Mouse (Mus musculus): ENCODE data around the gene Mthfr.

DNA sequence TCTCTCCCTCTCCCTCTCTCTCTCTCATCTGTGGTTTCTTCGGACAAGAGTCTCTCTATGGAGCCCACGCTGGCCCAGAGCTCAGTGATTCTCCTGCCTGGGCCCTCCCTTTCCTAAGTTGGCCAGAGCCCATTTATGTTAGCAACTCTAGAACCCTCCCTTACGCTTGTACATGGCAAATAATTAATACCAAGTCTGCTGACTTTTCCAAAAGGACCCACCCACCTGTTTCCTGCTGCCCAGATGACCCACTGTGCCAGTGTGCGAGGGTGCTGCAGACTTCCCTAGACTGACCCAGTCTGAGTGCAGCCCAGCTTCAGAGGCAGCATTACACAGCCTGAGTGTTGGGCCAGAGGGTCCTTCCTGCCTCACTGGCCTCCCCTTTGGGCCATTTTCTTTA, 26.7 kb upstream of the Mthfr start:
- TF ChIP-seq CTCF (IDR thresholded peaks at IDR 0.05; ENCODE audit: low read depth) = no peak
- no peak for TF ChIP-seq EP300 (IDR thresholded peaks at IDR 0.05; ENCODE audit: low read depth)

Data from liver, postnatal 0 days (tissue).